Mouse (Mus musculus): ENCODE data around the gene Gm20388. TPM values are rescaled to one million over a fixed set of nuclear protein-coding genes. Genes with fewer than 3 reads are reported as not detected.

The Gm20388 gene
- polyA plus RNA-seq, 1 experiment from 2014 or later, result not detected

GRCm38 (mm10) chr8:121120456-121121419 lies 1210.1 kb downstream of the Gm20388 start:
- Histone ChIP-seq H3K27ac (ENCODE audit: low read depth, low read length) (peak overlapping the region; percentile 76; the same call in 1 of the 2 replicates), H3K4me2 (replicated peaks; ENCODE audit: low read depth, low read length) (peak overlapping the region; percentile 57), H3K4me1 (ENCODE audit: control insufficient read depth, insufficient read depth, low read length) (peaks cover 28% of the 10 kb centered on the region; the same call in 1 of the 2 replicates), H3K27me3 (ENCODE audit: control insufficient read depth, insufficient read depth, low read length) (peaks cover 14% of the 10 kb centered on the region), H3K36me3 (ENCODE audit: control insufficient read depth, insufficient read depth, low read length) (peaks cover 41% of the 10 kb centered on the region), H3K9ac (ENCODE audit: low read depth, low read length) (peak overlapping the region; percentile 98), H3K4me3 (ENCODE audit: low read length) (peak overlapping the region; percentile 92), H3K9me3 (ENCODE audit: control insufficient read depth, low read length) (no peaks in the 10 kb centered on the region)
- 10% methylated on average over 17 of the region's 17 CpGs for WGBS
- ATAC-seq (ENCODE audit: low FRiP score, low TSS enrichment), result no peak

- peaks cover 37% of the 10 kb centered on the region; the same call in 1 of the 2 replicates for H3K4me1 ChIP-seq (ENCODE audit: control insufficient read depth, insufficient read depth, low read length)
- peaks cover 41% of the 10 kb centered on the region for H3K36me3 ChIP-seq (ENCODE audit: control insufficient read depth, insufficient read depth, low read length)
- no peaks in the 10 kb centered on the region for H3K9me3 ChIP-seq (ENCODE audit: control insufficient read depth, low read length)
- peak overlapping the region; percentile 98 for H3K9ac ChIP-seq (ENCODE audit: low read depth, low read length)
- peak overlapping the region; percentile 57 for H3K4me2 ChIP-seq (replicated peaks; ENCODE audit: low read depth, low read length)
- peak overlapping the region; percentile 37; the same call in 1 of the 2 replicates for H3K27ac ChIP-seq (ENCODE audit: low read depth, low read length)
- 21% methylated on average over 8 of the region's 8 CpGs for WGBS
- peaks cover 23% of the 10 kb centered on the region for H3K27me3 ChIP-seq (ENCODE audit: control insufficient read depth, insufficient read depth, low read length)
- peak overlapping the region; percentile 92 for H3K4me3 ChIP-seq (ENCODE audit: low read length)
- ATAC-seq (ENCODE audit: low FRiP score, low TSS enrichment), result no peak
Measured at GRCm38 (mm10) chr8:121121704-121122103, 1211.1 kb downstream of the Gm20388 start.

GRCm38 (mm10) chr8:121122368-121122767 lies 1211.7 kb downstream of the Gm20388 start:
- Histone ChIP-seq H3K9me3 (ENCODE audit: control insufficient read depth, low read length) (no peaks in the 10 kb centered on the region), H3K9ac (ENCODE audit: low read depth, low read length) (peak overlapping the region; percentile 98), H3K4me1 (ENCODE audit: control insufficient read depth, insufficient read depth, low read length) (peaks cover 41% of the 10 kb centered on the region; the same call in 1 of the 2 replicates), H3K27me3 (ENCODE audit: control insufficient read depth, insufficient read depth, low read length) (peaks cover 21% of the 10 kb centered on the region), H3K4me2 (replicated peaks; ENCODE audit: low read depth, low read length) (peak overlapping the region; percentile 57), H3K4me3 (ENCODE audit: low read length) (peak overlapping the region; percentile 92), H3K36me3 (ENCODE audit: control insufficient read depth, insufficient read depth, low read length) (peaks cover 41% of the 10 kb centered on the region), H3K27ac (ENCODE audit: low read depth, low read length) (peak overlapping the region; percentile 37; the same call in 1 of the 2 replicates)
- ATAC-seq (ENCODE audit: low FRiP score, low TSS enrichment), result no peak
- WGBS, result 22% methylated on average over 7 of the region's 7 CpGs

- Histone ChIP-seq H3K27ac (ENCODE audit: low read depth, low read length) (no peak overlapping the region), H3K9me3 (ENCODE audit: control insufficient read depth, low read length) (no peaks in the 10 kb centered on the region), H3K4me1 (ENCODE audit: control insufficient read depth, insufficient read depth, low read length) (peaks cover 46% of the 10 kb centered on the region), H3K27me3 (ENCODE audit: control insufficient read depth, insufficient read depth, low read length) (peaks cover 24% of the 10 kb centered on the region), H3K4me3 (ENCODE audit: low read length) (no peak overlapping the region), H3K36me3 (ENCODE audit: control insufficient read depth, insufficient read depth, low read length) (peaks cover 33% of the 10 kb centered on the region), H3K4me2 (replicated peaks; ENCODE audit: low read depth, low read length) (peak overlapping the region; percentile 57; the same call in 1 of the 2 replicates), H3K9ac (ENCODE audit: low read depth, low read length) (no peak overlapping the region)
- no peak for ATAC-seq (ENCODE audit: low FRiP score, low TSS enrichment)
- 73% methylated on average over 2 of the region's 2 CpGs for WGBS
Measured at GRCm38 (mm10) chr8:121123113-121123512, 1212.5 kb downstream of the Gm20388 start.

GRCm38 (mm10) chr8:121124547-121125239 lies 1214.1 kb downstream of the Gm20388 start:
- peaks cover 27% of the 10 kb centered on the region for H3K36me3 ChIP-seq (ENCODE audit: control insufficient read depth, insufficient read depth, low read length)
- H3K9me3 ChIP-seq (ENCODE audit: control insufficient read depth, low read length), result no peaks in the 10 kb centered on the region
- H3K4me3 ChIP-seq (ENCODE audit: low read length), result peak overlapping the region; percentile 38
- peak overlapping the region; percentile 94 for H3K27ac ChIP-seq (ENCODE audit: low read depth, low read length)
- peaks cover 38% of the 10 kb centered on the region for H3K27me3 ChIP-seq (ENCODE audit: control insufficient read depth, insufficient read depth, low read length)
- H3K4me2 ChIP-seq (replicated peaks; ENCODE audit: low read depth, low read length), result peak overlapping the region; percentile 57
- H3K4me1 ChIP-seq (ENCODE audit: control insufficient read depth, insufficient read depth, low read length), result peaks cover 56% of the 10 kb centered on the region
- WGBS, result 3% methylated on average over 17 of the region's 17 CpGs
- ATAC-seq (ENCODE audit: low FRiP score, low TSS enrichment), result peak; percentile 63
- peak overlapping the region; percentile 48; the same call in 1 of the 2 replicates for H3K9ac ChIP-seq (ENCODE audit: low read depth, low read length)

- Histone ChIP-seq H3K27ac (ENCODE audit: low read depth, low read length) (peak overlapping the region; percentile 94), H3K27me3 (ENCODE audit: control insufficient read depth, insufficient read depth, low read length) (peaks cover 41% of the 10 kb centered on the region), H3K4me3 (ENCODE audit: low read length) (peak overlapping the region; percentile 38), H3K9me3 (ENCODE audit: control insufficient read depth, low read length) (no peaks in the 10 kb centered on the region), H3K9ac (ENCODE audit: low read depth, low read length) (peak overlapping the region; percentile 48; the same call in 1 of the 2 replicates), H3K36me3 (ENCODE audit: control insufficient read depth, insufficient read depth, low read length) (peaks cover 27% of the 10 kb centered on the region), H3K4me2 (replicated peaks; ENCODE audit: low read depth, low read length) (peak overlapping the region; percentile 57), H3K4me1 (ENCODE audit: control insufficient read depth, insufficient read depth, low read length) (peaks cover 56% of the 10 kb centered on the region)
- WGBS, result under 1% methylated on average over 36 of the region's 36 CpGs
- peak; percentile 84 for ATAC-seq (ENCODE audit: low FRiP score, low TSS enrichment)
Measured at GRCm38 (mm10) chr8:121125311-121125876, 1214.8 kb downstream of the Gm20388 start.

GRCm38 (mm10) chr8:121126191-121126590 lies 1215.5 kb downstream of the Gm20388 start:
- Histone ChIP-seq H3K9me3 (ENCODE audit: control insufficient read depth, low read length) (no peaks in the 10 kb centered on the region), H3K27ac (ENCODE audit: low read depth, low read length) (peak overlapping the region; percentile 94; the same call in 1 of the 2 replicates), H3K27me3 (ENCODE audit: control insufficient read depth, insufficient read depth, low read length) (peaks cover 44% of the 10 kb centered on the region), H3K4me1 (ENCODE audit: control insufficient read depth, insufficient read depth, low read length) (peaks cover 56% of the 10 kb centered on the region), H3K4me2 (replicated peaks; ENCODE audit: low read depth, low read length) (peak overlapping the region; percentile 57), H3K4me3 (ENCODE audit: low read length) (peak overlapping the region; percentile 38), H3K36me3 (ENCODE audit: control insufficient read depth, insufficient read depth, low read length) (peaks cover 19% of the 10 kb centered on the region), H3K9ac (ENCODE audit: low read depth, low read length) (peak overlapping the region; percentile 48; the same call in 1 of the 2 replicates)
- 12% methylated on average over 6 of the region's 6 CpGs for WGBS
- no peak for ATAC-seq (ENCODE audit: low FRiP score, low TSS enrichment)

GRCm38 (mm10) chr8:121126694-121127093 lies 1216.1 kb downstream of the Gm20388 start:
- Histone ChIP-seq H3K4me2 (replicated peaks; ENCODE audit: low read depth, low read length) (peak overlapping the region; percentile 57), H3K4me3 (ENCODE audit: low read length) (peak overlapping the region; percentile 38; the same call in 1 of the 2 replicates), H3K36me3 (ENCODE audit: control insufficient read depth, insufficient read depth, low read length) (peaks cover 15% of the 10 kb centered on the region), H3K27ac (ENCODE audit: low read depth, low read length) (no peak overlapping the region; the same call in 1 of the 2 replicates), H3K9ac (ENCODE audit: low read depth, low read length) (peak overlapping the region; percentile 8; the same call in 1 of the 2 replicates), H3K4me1 (ENCODE audit: control insufficient read depth, insufficient read depth, low read length) (peaks cover 52% of the 10 kb centered on the region), H3K9me3 (ENCODE audit: control insufficient read depth, low read length) (no peaks in the 10 kb centered on the region), H3K27me3 (ENCODE audit: control insufficient read depth, insufficient read depth, low read length) (peaks cover 43% of the 10 kb centered on the region)
- 20% methylated on average over 6 of the region's 6 CpGs for WGBS
- ATAC-seq (ENCODE audit: low FRiP score, low TSS enrichment), result no peak
